Mouse (Mus musculus): ENCODE measurements around the gene Ppp2r5a. TPM values are rescaled to one million over a fixed set of nuclear protein-coding genes. Genes with fewer than 3 reads are reported as not detected.

The Ppp2r5a gene
- 40.8 and 42.7 TPM in 2 replicates for polyA plus RNA-seq (2014; fragmentation: Nextera tagmentation; extraction: Ambion mirVana)

DNA sequence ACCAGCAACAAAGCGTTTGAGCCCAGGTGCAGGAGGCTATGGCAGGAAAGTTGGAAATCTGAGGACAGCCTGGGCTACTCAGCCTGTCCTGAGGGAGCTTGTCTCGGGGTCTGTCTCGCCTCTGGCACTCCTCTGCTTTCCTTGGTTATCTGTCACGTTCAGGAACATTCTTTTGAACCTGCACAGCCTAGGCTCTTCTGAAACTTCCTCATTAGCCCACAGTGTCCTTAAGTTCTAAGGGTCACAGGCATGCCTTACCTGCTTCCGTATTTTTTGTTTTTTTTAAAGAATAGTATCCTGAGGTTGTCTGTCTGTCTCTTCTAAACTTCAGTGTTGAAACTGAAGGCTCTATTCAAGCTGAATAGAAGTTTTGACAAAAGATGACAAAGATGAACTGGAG lies at the start of gene Ppp2r5a:
Gene Ppp2r5a, minus strand, starts transcription at position 199 of the 400 bp plus-strand sequence.
- Histone ChIP-seq H3K4me3 (ENCODE audit: low read depth, low read length) (no peak within 1 kb of the TSS), H3K9ac (no peak within 1 kb of the TSS), H3K36me3 (ENCODE audit: insufficient read depth) (no peaks in the 10 kb centered on the region), H3K9me3 (ENCODE audit: low read depth, low read length) (no peaks in the 10 kb centered on the region), H3K27me3 (ENCODE audit: insufficient read depth, low read length) (no peaks in the 10 kb centered on the region), H3K4me1 (ENCODE audit: insufficient read depth) (no peaks in the 10 kb centered on the region), H3K4me2 (no peak within 1 kb of the TSS), H3K27ac (ENCODE audit: low read depth) (no peak within 1 kb of the TSS)
- ATAC-seq (ENCODE audit: insufficient read depth) (no peak), DNase-seq (no peak)
- 47% methylated on average over 5 of the region's 5 CpGs for WGBS
- TF ChIP-seq CTCF (IDR thresholded peaks at IDR 0.05; ENCODE audit: low read depth) = no peak

DNA sequence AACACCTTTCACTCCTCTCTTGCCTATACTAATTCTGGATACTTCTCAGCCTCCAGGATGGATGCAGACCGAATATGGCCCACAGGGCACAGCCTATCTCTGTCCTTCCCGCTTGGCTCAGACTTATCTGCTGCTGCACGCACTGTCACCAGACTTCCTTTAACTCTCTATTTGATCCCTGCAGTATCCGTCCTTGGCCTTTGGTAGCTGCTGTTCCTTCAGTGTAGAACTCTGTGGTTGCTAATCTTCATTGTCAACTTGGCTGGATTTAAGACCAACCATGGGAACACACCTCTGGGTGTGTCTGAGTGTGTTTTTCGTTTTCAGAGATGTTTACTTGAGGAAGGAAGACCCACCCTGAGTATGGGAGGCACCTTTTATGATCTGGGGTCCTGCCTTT lies 47.5 kb upstream of the Ppp2r5a start:
- no peaks in the 10 kb centered on the region for H3K27me3 ChIP-seq (ENCODE audit: insufficient read depth, low read length)
- no peaks in the 10 kb centered on the region for H3K36me3 ChIP-seq (ENCODE audit: insufficient read depth)
- no peak overlapping the region for H3K9ac ChIP-seq
- H3K4me2 ChIP-seq = no peak overlapping the region
- H3K9me3 ChIP-seq (ENCODE audit: low read depth, low read length) = no peaks in the 10 kb centered on the region
- ATAC-seq (ENCODE audit: insufficient read depth) = no peak
- no peak for DNase-seq
- 52% methylated on average over 5 of the region's 5 CpGs for WGBS
- H3K4me3 ChIP-seq (ENCODE audit: low read depth, low read length) = no peak overlapping the region
- H3K27ac ChIP-seq (ENCODE audit: low read depth) = no peak overlapping the region
- H3K4me1 ChIP-seq (ENCODE audit: insufficient read depth) = peaks cover 12% of the 10 kb centered on the region
- TF ChIP-seq CTCF (IDR thresholded peaks at IDR 0.05; ENCODE audit: low read depth) = no peak

DNA sequence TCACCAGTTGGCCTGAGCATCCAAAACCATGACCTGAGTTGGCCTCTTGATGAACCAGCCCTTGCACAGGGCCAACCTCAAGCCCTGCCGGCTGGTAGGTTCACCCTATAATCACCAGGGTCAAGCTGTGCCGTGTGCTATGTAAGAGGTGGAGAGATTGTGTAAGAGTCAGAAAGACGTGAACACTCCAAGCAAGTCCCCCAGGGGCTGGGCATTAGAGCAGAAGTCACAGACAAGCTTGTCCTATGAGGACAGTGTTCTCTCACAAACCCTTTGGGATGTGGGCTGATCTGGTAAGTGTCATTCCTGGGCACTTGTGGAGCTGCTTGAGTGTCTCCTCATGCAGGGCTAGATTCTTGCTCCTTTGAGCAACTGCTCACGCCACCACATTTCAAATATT lies 46.5 kb upstream of the Ppp2r5a start:
- DNase-seq (no peak), ATAC-seq (ENCODE audit: insufficient read depth) (no peak)
- no peak overlapping the region for H3K4me3 ChIP-seq (ENCODE audit: low read depth, low read length)
- H3K36me3 ChIP-seq (ENCODE audit: insufficient read depth) = no peaks in the 10 kb centered on the region
- WGBS = 66% methylated on average over 4 of the region's 4 CpGs
- no peak overlapping the region for H3K4me2 ChIP-seq
- H3K9ac ChIP-seq = no peak overlapping the region
- no peaks in the 10 kb centered on the region for H3K9me3 ChIP-seq (ENCODE audit: low read depth, low read length)
- no peak overlapping the region for H3K27ac ChIP-seq (ENCODE audit: low read depth)
- no peaks in the 10 kb centered on the region for H3K27me3 ChIP-seq (ENCODE audit: insufficient read depth, low read length)
- TF ChIP-seq CTCF (IDR thresholded peaks at IDR 0.05; ENCODE audit: low read depth) = no peak
- peaks cover 12% of the 10 kb centered on the region for H3K4me1 ChIP-seq (ENCODE audit: insufficient read depth)

DNA sequence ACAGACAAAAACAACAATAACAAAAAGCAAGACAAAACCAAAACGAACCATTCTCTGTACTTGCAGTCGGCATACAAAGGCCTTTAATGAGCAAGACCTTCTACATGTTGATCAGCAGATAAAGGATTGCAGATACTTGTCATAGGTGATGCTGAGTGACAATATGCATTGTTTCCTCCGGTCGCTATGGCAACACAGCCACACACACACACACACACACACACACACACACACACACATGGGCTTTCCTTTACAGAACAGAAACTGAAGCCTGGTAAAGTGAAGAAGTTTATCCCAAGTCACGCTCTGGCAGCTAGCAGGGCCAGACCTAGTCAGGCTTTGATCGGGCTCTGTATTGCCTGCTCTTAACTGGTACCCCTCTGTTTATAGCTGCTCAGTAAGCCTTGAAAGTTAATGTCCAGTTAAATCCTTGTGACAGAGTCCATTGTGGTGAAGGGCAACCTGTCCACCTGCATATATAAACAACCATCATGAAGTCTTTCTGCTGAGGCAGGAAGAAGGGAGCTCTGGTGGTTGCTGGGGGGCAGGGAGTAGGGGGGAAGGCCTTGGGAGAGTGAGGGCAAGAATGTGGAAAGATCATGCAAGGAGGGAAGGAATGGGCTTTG lies 44.4 kb upstream of the Ppp2r5a start:
- H3K4me3 ChIP-seq (ENCODE audit: low read depth, low read length) = no peak overlapping the region
- H3K36me3 ChIP-seq (ENCODE audit: insufficient read depth) = no peaks in the 10 kb centered on the region
- H3K27ac ChIP-seq (ENCODE audit: low read depth) = no peak overlapping the region
- no peaks in the 10 kb centered on the region for H3K27me3 ChIP-seq (ENCODE audit: insufficient read depth, low read length)
- no peaks in the 10 kb centered on the region for H3K4me1 ChIP-seq (ENCODE audit: insufficient read depth)
- no peak overlapping the region for H3K4me2 ChIP-seq
- WGBS = 79% methylated on average over 6 of the region's 6 CpGs
- TF ChIP-seq CTCF (IDR thresholded peaks at IDR 0.05; ENCODE audit: low read depth) = no peak
- DNase-seq = no peak
- no peaks in the 10 kb centered on the region for H3K9me3 ChIP-seq (ENCODE audit: low read depth, low read length)
- no peak overlapping the region for H3K9ac ChIP-seq
- no peak for ATAC-seq (ENCODE audit: insufficient read depth)

DNA sequence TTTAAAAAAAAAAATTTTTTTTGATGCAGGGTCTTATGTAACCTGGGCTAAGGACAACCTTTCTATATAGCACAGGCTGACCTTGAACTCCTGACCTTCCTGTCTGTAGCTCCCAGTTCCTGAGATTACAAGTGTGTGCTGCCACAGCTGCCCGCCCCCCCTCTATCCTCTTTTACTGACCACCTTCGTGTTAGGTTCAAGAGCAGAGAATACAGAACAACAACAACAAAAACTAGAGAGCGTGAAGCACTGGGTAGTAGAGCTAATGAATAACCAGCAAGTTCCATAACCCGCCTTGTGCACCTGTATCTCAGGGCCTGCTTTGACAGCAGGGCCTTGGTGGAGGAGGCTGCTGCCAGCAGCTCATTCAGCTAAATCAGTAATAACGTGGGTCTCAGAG lies 43.2 kb upstream of the Ppp2r5a start:
- H3K9ac ChIP-seq = no peak overlapping the region
- TF ChIP-seq CTCF (IDR thresholded peaks at IDR 0.05; ENCODE audit: low read depth) = no peak
- WGBS = 57% methylated on average over 5 of the region's 5 CpGs
- H3K4me3 ChIP-seq (ENCODE audit: low read depth, low read length) = no peak overlapping the region
- H3K27ac ChIP-seq (ENCODE audit: low read depth) = no peak overlapping the region
- DNase-seq = no peak
- ATAC-seq (ENCODE audit: insufficient read depth) = no peak
- H3K4me2 ChIP-seq = no peak overlapping the region
- H3K4me1 ChIP-seq (ENCODE audit: insufficient read depth) = no peaks in the 10 kb centered on the region
- no peaks in the 10 kb centered on the region for H3K9me3 ChIP-seq (ENCODE audit: low read depth, low read length)
- no peaks in the 10 kb centered on the region for H3K27me3 ChIP-seq (ENCODE audit: insufficient read depth, low read length)
- H3K36me3 ChIP-seq (ENCODE audit: insufficient read depth) = no peaks in the 10 kb centered on the region

DNA sequence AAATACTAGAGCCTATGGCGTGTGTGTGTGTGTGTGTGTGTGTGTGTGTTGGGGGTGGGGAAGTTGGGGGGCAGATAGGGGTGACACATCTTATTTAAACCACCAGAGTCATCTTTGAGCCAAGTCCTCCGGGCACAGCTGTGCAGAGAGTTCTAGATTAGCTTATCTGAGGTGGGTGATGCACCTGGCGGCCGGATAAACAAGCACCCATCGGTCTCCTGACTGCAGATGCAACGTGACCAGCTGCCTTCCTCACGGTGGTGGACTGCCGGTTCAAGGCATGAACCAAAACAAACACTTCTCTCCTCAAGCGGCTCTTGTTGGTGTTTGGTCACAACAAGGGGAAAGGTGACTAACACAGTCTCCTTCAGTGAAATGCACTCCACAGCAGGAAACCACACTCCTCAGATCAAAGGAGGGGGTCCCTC lies 42.8 kb upstream of the Ppp2r5a start:
- ATAC-seq (ENCODE audit: insufficient read depth) = no peak; the same call in 1 of the 2 replicates
- no peak for DNase-seq
- Histone ChIP-seq H3K4me1 (ENCODE audit: insufficient read depth) (no peaks in the 10 kb centered on the region), H3K4me3 (ENCODE audit: low read depth, low read length) (no peak overlapping the region), H3K27ac (ENCODE audit: low read depth) (no peak overlapping the region), H3K27me3 (ENCODE audit: insufficient read depth, low read length) (no peaks in the 10 kb centered on the region), H3K4me2 (no peak overlapping the region), H3K36me3 (ENCODE audit: insufficient read depth) (no peaks in the 10 kb centered on the region), H3K9ac (no peak overlapping the region), H3K9me3 (ENCODE audit: low read depth, low read length) (no peaks in the 10 kb centered on the region)
- 27% methylated on average over 9 of the region's 9 CpGs for WGBS
- TF ChIP-seq CTCF (IDR thresholded peaks at IDR 0.05; ENCODE audit: low read depth) = no peak

DNA sequence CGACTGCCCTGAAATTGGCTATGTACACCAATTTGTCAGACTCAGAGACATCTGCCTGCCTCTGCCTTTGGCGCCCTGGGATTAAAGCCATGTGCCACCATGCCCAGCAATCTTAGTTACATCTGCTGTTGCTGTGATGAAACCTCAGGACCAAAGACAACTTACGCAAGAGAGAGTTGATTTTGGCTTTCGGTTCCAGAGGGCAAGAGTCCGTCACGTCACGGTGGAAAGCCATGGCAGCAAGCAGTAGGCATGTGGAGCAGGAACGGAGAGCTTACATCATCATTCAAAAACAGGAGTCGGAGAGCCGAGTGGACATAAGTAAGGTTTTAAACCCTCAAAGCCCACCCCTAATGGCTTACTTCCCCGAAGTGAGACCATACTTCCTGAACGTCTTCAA lies 42.3 kb upstream of the Ppp2r5a start:
- Histone ChIP-seq H3K4me3 (ENCODE audit: low read depth, low read length) (no peak overlapping the region), H3K36me3 (ENCODE audit: insufficient read depth) (no peaks in the 10 kb centered on the region), H3K27ac (ENCODE audit: low read depth) (no peak overlapping the region), H3K4me1 (ENCODE audit: insufficient read depth) (no peaks in the 10 kb centered on the region), H3K9me3 (ENCODE audit: low read depth, low read length) (no peaks in the 10 kb centered on the region), H3K27me3 (ENCODE audit: insufficient read depth, low read length) (no peaks in the 10 kb centered on the region), H3K4me2 (no peak overlapping the region), H3K9ac (no peak overlapping the region)
- ATAC-seq (ENCODE audit: insufficient read depth) (no peak), DNase-seq (no peak)
- WGBS = 67% methylated on average over 12 of the region's 12 CpGs
- TF ChIP-seq CTCF (IDR thresholded peaks at IDR 0.05; ENCODE audit: low read depth) = no peak

Data from lung, embryonic 14.5 days (tissue).